ENCODE assay signal across 8 mouse cellular contexts in the genomic region with DNA sequence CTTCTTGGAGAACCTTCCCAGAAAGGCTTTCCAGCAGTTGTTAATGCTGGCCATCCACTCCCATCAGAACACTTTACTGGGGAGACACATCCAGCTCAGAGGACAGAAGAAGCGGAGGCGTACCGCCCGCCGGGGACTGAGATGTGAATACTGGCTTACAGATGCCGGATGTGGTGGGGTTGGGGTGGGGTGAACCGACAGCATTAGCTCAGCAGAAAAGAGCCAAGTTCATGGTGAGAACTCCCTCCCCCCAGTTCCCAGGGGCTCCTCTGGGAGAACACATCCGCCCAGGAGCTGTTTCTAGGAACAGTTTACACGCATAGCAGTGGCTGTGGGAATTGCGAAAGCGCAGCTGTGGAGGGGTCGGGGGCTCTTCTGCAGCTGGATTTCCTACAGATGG. TPM values are rescaled to one million over a fixed set of nuclear protein-coding genes. Genes with fewer than 3 reads are reported as not detected.
DNase-seq lines count a peak whose midpoint lies in the region; ATAC-seq and TF ChIP-seq lines count a peak whose summit lies in the region.

No protein-coding gene starts in this region.

- no peaks in the 10 kb centered on the region; the same call in 1 of the 2 replicates for H3K36me3 ChIP-seq in heart, postnatal 0 days (replicated peaks; ENCODE audit: control insufficient read depth, insufficient read depth, low read length)
- H3K36me3 ChIP-seq in lung, embryonic 15.5 days = no peaks in the 10 kb centered on the region

- no peak overlapping the region for H3K4me2 ChIP-seq in heart, postnatal 0 days (ENCODE audit: low read depth, low read length)
- H3K4me2 ChIP-seq in lung, embryonic 15.5 days = no peak overlapping the region

- TF ChIP-seq EP300 in heart, postnatal 0 days (IDR thresholded peaks at IDR 0.05; ENCODE audit: low read depth) = no peak

- ATAC-seq in heart, postnatal 0 days (ENCODE audit: insufficient read depth, low read depth) = peak; percentile 69
- peak; percentile 61; the same call in 1 of the 2 replicates for ATAC-seq in lung, embryonic 15.5 days (ENCODE audit: borderline replicate concordance, extremely low read depth, low FRiP score, low TSS enrichment)
- no peak for ATAC-seq in cerebellum, adult (ENCODE audit: insufficient number of reproducible peaks, low FRiP score, low TSS enrichment)

- no peak overlapping the region for H3K4me3 ChIP-seq in heart, postnatal 0 days (ENCODE audit: low read depth, low read length)
- no peak overlapping the region for H3K4me3 ChIP-seq in lung, embryonic 15.5 days
- H3K4me3 ChIP-seq in cerebellum, adult 2 months (replicated peaks; ENCODE audit: insufficient read depth, low read depth, low read length) = no peak overlapping the region

- H3K27me3 ChIP-seq in heart, postnatal 0 days (ENCODE audit: control insufficient read depth, insufficient read depth, low read length) = no peaks in the 10 kb centered on the region
- H3K27me3 ChIP-seq in lung, embryonic 15.5 days = no peaks in the 10 kb centered on the region
- H3K27me3 ChIP-seq in cerebellum, adult 2 months (ENCODE audit: control insufficient read depth, insufficient read depth, low read length) = no peaks in the 10 kb centered on the region

- 0 out of 2 replicates have a peak overlapping the region, but pooled peaks have one; percentile 5 for H3K27ac ChIP-seq in heart, postnatal 0 days (ENCODE audit: low read depth)
- H3K27ac ChIP-seq in lung, embryonic 15.5 days = 0 out of 2 replicates have a peak overlapping the region, but pooled peaks have one; percentile 17
- H3K27ac ChIP-seq in cerebellum, adult 2 months (ENCODE audit: insufficient read depth, low read length) = no peak overlapping the region

- H3K9ac ChIP-seq in heart, postnatal 0 days (replicated peaks; ENCODE audit: low read depth, low read length) = no peak overlapping the region
- H3K9ac ChIP-seq in lung, embryonic 15.5 days = no peak overlapping the region

- DNase-seq in spleen, postnatal 36 days (ENCODE audit: low spot score in 2 of 2) = peak; percentile 19 to 36
- DNase-seq in spleen, postnatal 14 days (ENCODE audit: low spot score in 2 of 2) = no peak
- DNase-seq in heart, postnatal 0 days (ENCODE audit: low spot score) = peak; percentile 50
- DNase-seq in thymus, postnatal 4 days = peak; percentile 68
- DNase-seq in retina, postnatal 1 day = no peak
- DNase-seq in cerebellum, adult 2 months = no peak

- H3K9me3 ChIP-seq in heart, postnatal 0 days (replicated peaks; ENCODE audit: control insufficient read depth, low read length) = no peaks in the 10 kb centered on the region
- no peaks in the 10 kb centered on the region for H3K9me3 ChIP-seq in lung, embryonic 15.5 days

- TF ChIP-seq POLR2A in cerebellum, adult 2 months (IDR thresholded peaks at IDR 0.05; ENCODE audit: borderline replicate concordance, insufficient read depth, low read length) = no peak

- peaks cover 7% of the 10 kb centered on the region for H3K4me1 ChIP-seq in heart, postnatal 0 days (ENCODE audit: control insufficient read depth, insufficient read depth)
- H3K4me1 ChIP-seq in lung, embryonic 15.5 days = peaks cover 5% of the 10 kb centered on the region; the same call in 1 of the 2 replicates
- H3K4me1 ChIP-seq in cerebellum, adult 2 months (ENCODE audit: control insufficient read depth, insufficient read depth, low read length) = peaks cover 32% of the 10 kb centered on the region

- TF ChIP-seq CTCF in heart, postnatal 0 days (IDR thresholded peaks at IDR 0.05; ENCODE audit: low read depth) = no peak
- TF ChIP-seq CTCF in cerebellum, adult 2 months (IDR thresholded peaks at IDR 0.05; ENCODE audit: borderline replicate concordance, insufficient read depth, low read depth, low read length) = no peak

- 59% methylated on average over 12 of the region's 12 CpGs for WGBS in heart, postnatal 0 days
- 48% methylated on average over 12 of the region's 12 CpGs for WGBS in lung, embryonic 15.5 days
- 85% methylated on average over 12 of the region's 12 CpGs for WGBS in cerebellum, adult 2 months

RNA-seq across cellular contexts. Expression of a gene that starts 24.3 kb away (rescaled TPM):
- 12.4 and 17.6 TPM in 2 replicates for total RNA-seq in heart, postnatal 0 days (2014; rRNA removed; ENCODE audit: low replicate concordance)
- 10.5 and 11.8 TPM in 2 replicates for polyA plus RNA-seq in heart, postnatal 0 days (2015; fragmentation: Nextera tagmentation; extraction: Ambion mirVana)
- 11.7 and 13.5 TPM in 2 replicates for polyA plus RNA-seq in lung, embryonic 15.5 days (2015; fragmentation: Nextera tagmentation; extraction: Ambion mirVana)
- polyA plus RNA-seq in cerebellum, adult 2 months (2012; rRNA removed) = 81.2 and 92.5 TPM in 2 replicates

RNA-seq across cellular contexts. Expression of a gene that starts 27.7 kb away (rescaled TPM):
- not detected in 2 replicates for total RNA-seq in heart, postnatal 0 days (2014; rRNA removed; ENCODE audit: low replicate concordance)
- polyA plus RNA-seq in heart, postnatal 0 days (2015; fragmentation: Nextera tagmentation; extraction: Ambion mirVana) = 0.33 and 0.75 TPM in 2 replicates
- 3.4 and 3.9 TPM in 2 replicates for polyA plus RNA-seq in lung, embryonic 15.5 days (2015; fragmentation: Nextera tagmentation; extraction: Ambion mirVana)
- 3.9 and 5.0 TPM in 2 replicates for polyA plus RNA-seq in cerebellum, adult 2 months (2012; rRNA removed)

RNA-seq across cellular contexts. Expression of a gene that starts 31.2 kb away (rescaled TPM):
- 331 and 650 TPM in 2 replicates for total RNA-seq in heart, postnatal 0 days (2014; rRNA removed; ENCODE audit: low replicate concordance)
- 773 and 797 TPM in 2 replicates for polyA plus RNA-seq in heart, postnatal 0 days (2015; fragmentation: Nextera tagmentation; extraction: Ambion mirVana)
- 816 and 841 TPM in 2 replicates for polyA plus RNA-seq in lung, embryonic 15.5 days (2015; fragmentation: Nextera tagmentation; extraction: Ambion mirVana)
- polyA plus RNA-seq in cerebellum, adult 2 months (2012; rRNA removed) = 1,362 and 1,509 TPM in 2 replicates

Comparison
In these comparisons a context has a peak if more than half of its experiments do, and no peak if none do; other contexts are left out.
1. DNase-seq: peak in spleen, postnatal 36 days (2 of 2), heart, postnatal 0 days (single experiment) and thymus, postnatal 4 days (single experiment); none in spleen, postnatal 14 days (0 of 2), retina, postnatal 1 day (single experiment) and cerebellum, adult 2 months (0 of 2).